Mouse (Mus musculus): ENCODE data around the gene Pld3.

Pld3 gene

DNA sequence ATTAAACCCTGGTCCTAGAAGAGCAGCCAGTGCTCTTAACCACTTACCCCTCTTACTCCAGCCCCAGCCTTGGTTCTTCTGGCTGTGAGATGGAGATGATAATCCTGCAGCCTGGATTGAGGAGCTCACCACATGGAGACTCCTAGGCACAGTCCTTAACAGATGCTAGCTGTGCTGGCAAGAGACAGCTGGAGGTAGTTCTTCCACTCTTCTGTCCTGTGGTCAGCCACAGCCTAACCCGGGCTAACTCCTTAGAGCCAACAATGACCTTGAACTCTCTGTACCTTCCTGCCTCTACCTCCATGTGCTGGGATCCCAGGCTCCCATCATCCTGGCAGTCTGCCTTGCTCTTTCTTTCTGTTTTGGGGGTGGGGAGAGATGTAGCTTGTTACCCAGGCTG lies 8.0 kb upstream of the Pld3 start:
- no peak for DNase-seq

DNA sequence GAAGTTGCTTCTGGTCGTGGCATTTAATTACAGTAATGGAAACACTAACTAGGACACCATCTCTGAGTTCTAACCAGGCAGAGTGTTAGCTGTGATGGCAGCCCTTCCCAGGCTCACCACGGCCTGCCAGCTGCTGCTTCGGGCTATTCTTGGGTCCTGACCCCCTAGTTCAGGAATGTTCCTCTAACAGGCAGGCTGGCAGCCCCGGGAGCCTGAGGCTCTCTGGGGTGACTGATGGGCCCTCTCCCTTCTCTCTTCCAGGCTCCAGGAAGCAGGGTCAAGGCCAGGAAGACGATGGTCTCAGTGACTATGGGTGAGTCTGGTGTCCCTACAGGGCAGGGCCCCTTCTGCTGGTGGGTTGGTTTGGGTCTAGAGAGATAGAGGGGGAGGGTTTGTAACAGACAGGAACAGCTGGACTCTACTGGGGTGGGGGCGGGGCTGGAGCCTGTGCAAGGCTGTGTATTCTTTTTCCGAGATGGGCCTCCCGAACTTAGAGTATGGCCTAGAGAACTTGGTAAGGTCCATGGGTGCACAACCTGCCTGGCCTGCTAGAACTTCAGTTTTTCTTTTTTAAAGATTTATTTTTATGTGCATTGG lies 7.4 kb upstream of the Pld3 start:
- no peak for DNase-seq

DNA sequence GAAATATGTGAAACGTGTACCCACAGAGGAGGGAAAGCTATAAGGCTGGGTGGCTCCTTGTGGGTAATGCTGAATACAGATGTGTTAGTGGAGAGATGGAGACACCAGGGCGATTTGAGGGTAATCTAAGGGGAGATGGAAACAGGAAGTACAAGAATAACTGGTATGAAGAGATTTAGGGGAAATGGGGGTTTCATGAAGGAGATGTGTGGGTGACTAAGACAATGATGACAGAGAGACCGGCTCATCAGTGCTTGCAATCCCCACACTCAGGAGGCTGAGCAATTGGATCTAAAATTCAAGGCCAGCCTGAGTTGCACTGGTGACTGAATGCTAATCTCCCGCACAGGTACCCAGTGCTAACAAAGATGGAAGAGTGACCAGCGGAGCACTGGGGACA lies 948 bp downstream of the Pld3 start:
- no peak for DNase-seq

DNA sequence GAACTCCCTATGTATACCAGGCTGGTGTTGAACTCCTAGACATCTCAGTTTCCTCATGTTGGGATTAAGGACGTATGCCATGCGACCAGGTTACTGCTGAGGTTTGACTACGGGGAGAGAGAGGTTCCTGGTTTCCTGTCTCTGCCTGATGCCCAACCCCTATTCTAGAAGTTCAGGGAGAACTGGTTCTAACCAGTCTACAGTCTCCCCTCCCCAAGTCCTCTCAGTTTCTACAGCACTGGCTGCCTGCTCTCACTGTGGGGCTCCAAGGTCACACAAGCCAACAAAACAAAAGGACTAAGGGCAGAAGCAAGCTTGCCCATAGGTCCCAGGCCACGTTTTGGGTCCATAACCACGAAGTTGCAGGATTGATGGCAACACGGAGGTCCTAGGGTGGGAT lies 3.4 kb downstream of the Pld3 start:
- no peak for DNase-seq

DNA sequence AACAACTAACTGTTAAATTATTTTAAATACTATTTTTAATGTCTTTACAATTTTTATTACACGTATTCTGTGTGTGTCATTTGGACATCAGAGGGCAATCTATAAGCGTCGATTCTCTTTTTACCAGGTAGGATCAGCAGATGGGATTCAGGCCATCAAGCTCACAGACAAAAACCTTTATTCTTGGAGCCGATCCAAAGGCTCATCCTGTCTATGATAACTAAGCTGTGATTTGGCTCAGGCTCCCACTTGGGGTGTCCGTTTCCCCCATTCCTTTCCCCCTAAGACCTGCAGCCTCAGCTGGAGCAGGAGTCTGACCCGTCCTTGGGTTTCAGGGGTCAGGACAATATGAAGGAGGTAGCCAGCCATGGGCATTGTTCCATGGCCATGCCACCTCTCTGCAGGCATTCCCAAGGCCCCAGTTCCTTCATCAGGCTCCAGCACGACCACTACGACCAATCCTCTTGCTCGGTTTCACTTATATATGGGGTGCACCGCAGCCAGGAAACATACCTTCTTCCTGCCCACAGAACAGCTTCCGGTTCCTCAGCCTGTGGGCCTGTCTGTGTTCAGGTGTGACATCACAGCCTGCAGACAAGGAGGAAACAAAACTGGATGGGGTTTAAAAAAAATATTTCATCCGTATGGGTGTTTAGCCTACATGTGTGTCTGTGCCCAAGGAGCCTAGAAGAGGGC lies 8.2 kb downstream of the Pld3 start:
- DNase-seq, result peak; percentile 72 to 84

DNA sequence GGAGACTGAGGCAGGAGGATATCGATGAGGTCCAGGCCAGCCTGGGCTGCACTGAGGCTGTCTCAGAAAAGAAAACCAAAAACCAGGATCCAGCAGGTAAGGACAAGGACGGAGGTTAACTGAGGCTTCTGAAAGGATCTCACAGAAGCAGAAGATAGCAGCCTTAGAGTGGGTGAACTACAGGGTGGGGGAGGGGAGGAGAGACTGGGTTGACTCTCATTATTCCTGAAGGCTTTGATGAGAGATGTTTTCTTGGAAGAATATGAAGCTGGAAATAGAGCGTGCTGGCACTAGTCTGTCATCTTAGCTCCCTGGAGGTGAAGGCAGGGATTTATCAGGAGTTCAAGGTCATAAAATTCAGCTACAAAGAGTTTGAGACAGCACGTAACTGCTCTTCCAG lies 9.2 kb downstream of the Pld3 start:
- no peak for DNase-seq

DNA sequence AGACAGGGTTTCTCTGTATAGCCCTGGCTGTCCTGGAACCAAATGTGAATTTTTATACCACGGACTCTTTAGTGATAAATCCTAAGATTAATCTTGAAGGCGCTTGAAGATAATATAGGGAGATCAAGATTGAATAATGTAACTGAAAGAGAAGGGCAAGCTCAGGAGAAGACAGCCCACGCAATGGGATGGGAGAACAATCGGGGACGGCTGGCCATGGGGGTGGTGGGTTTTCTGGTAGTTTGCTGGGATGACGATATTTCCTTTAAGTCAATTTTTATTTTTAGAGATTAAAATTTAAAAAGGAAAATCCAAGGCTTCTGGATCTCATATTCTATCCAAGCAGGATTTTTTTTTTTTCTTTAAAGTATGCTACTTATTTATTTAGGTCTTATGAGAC lies 10.0 kb downstream of the Pld3 start:
- DNase-seq, result no peak

DNA sequence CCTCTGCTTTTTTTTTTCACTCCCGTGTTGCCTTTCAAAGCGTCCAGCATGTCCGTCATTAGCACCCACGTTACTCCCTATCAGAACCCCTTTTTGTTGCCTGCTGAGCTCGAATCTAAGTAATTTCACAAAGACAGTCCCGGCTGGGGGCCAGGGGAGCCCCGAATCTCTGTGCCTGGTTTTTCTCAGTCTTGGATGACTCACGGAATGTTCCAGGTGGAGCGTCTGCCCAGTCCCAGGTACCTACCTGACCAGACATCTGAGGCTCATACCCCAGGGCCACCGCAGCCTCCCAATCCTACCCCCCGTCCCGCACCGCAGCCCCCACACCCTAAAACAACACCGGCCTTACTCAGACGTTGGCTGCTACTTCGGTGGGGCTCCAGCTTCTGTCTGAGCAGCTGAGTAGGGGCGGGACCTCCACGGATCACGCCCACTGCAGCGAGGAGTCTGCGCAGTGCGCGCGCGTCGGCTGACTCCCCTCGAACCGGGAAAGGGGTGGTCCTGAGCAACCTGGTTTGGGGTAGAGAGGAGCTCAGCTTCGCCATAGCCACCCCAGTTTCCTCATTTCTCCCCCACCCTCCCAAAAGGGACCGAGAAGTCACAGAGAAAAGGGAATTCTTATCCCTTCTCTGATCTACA lies 10.5 kb downstream of the Pld3 start:
- DNase-seq, result peak; percentile 94 to 96

DNA sequence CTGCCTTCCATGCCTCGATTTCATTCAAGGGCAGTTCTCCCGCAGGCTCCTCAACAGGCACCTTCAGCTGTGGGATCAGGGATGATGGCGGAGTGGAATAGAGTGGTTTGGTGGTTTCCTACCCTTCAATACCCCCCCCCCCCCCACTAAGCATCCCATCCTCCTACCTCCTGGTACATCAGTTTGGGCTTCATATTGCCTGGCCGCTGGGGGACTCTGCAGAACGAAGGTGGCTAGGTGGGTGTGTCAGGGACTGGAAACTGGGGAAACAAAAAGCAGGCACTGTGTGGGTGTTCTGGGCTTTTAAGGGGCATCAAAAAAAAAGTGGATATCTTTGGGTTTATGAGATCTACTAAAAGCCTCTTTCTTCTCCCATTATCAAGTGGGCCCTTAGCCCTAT lies 11.1 kb downstream of the Pld3 start:
- DNase-seq, result no peak

DNA sequence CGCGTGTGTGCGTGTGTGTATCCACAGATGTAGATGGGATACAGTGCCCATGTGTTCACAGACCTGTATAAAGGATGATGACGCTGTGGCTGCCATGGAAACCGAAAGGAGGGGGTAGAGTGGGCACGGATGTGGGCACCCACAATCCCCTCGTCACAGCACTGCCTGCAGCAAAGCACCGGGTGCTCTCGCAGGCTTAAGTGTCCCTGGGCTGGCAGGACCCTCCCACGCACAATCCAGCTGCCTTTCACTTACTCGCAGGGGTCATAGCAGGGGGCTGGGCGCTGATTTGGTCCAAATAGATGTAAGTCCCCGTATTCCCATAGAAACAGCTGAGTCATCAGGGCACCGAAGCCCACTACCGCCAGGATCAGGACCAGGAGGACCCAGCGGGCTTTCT lies 11.6 kb downstream of the Pld3 start:
- DNase-seq, result peak; percentile 93 to 96

DNA sequence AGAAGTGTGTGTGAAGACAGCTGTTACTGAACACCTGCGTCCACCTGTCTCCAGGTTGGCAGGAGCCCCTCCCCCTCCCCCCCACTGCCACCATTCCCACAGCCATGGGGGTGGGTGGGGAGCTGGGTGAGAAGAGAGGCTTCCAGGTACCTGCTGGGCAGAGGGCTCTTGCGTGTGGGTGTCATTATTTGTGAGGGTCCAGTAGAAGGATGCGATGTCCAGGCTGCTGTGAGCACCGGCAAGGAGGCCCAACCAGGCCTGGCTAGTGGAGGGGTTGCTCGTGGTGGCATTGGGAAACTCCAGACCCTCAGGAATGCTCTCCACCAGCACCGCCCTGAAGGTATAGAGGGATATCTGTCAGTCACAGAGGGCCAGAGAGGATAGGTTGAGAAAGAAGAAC lies 12.1 kb downstream of the Pld3 start:
- DNase-seq, result peak in 1 of 2 experiments; percentile 42

DNA sequence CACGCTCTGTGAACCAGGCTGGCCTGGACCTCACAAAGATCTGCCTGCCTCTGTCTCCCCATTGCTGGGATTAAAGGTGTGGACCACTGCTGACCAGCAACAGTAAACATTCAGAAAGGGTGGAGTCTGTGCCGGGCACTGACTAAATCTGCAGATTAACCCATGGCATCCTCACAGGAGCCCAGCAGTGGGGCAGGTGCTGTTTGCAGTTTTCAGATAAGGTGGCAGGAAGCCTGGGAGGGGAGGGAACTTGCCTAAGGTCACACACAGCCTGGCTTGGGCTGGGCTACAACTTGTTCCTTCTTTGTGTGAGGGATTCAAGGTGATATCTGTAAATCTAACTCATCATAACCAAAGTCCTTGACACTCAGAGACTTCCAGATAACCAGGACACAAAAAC lies 12.5 kb downstream of the Pld3 start:
- DNase-seq, result no peak

DNA sequence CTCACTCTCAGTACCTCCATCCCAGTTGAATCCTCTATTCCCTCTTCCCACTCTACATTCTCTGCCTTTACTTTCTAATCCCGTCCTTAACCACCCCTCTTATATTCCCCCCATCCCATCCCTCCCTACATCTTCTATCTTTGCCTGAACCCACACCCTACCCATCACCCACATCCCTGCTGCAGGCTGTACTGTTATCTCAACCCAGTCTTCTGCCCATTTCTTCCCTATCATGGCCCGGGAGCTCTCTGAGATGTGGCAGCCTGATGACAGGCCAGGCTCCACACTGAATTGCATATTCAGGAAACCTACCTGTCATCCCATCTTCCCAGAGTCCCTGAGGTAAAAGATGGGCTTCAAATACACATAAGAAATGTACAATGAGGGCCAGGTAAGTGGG lies 14.2 kb downstream of the Pld3 start:
- DNase-seq, result no peak

DNA sequence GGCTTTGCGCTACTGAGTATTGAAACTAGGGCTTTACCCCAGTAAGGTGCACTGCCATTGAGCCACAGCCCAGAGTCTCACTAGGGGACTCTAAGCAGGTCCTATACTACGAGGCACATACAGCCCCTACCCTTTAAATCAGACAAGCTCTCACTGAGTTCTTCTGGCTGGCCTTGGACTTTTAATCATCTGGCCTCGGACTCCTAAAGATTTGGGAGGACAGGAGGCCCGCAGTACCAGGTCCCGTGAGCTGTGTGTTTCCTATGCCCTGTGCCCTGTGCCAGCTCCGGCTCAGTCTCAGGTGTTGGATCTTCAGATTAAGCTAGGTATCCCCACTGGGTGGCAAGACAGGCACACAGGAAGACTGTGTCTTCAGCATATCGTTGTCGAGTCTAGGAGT lies 15.0 kb downstream of the Pld3 start:
- no peak for DNase-seq

DNA sequence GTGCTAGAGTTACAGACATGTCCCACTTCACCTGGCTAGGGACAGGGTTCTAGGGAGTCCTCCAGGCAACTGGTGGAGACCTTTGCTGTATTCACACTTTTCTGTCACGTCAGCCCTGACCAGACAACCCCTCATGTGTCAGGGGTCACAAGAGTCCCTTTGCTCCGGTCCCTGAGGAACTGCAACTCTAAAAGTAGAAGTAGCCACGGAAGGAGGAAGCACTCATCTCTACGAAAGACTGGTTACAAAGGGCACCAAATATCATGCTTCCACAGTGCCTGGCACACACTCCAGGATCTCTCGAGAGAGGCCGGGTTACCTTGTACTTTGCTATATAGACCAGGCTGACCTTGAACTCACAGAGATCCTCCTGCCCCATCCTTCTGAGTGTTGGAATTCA lies 16.4 kb downstream of the Pld3 start:
- DNase-seq, result no peak

DNA sequence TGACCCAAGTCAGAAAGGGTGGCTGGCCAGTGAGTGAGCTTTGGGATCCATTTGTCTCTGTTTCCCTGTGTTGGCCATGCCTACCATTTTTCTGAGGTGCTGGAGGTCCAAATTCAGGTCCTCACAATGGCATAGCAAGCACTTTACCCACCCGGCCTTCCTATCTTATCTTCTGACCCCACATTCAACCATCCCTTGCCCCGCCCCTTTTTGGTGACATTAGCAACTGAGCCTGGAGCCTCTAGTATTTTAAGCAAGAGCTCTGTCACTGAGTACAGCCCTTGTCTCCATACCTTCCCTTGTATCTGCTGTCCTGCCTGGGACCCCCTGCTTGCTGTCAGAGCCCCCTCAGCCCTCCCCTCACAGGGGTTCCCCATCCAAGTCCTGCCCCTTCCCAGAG lies 17.6 kb downstream of the Pld3 start:
- DNase-seq, result no peak

DNA sequence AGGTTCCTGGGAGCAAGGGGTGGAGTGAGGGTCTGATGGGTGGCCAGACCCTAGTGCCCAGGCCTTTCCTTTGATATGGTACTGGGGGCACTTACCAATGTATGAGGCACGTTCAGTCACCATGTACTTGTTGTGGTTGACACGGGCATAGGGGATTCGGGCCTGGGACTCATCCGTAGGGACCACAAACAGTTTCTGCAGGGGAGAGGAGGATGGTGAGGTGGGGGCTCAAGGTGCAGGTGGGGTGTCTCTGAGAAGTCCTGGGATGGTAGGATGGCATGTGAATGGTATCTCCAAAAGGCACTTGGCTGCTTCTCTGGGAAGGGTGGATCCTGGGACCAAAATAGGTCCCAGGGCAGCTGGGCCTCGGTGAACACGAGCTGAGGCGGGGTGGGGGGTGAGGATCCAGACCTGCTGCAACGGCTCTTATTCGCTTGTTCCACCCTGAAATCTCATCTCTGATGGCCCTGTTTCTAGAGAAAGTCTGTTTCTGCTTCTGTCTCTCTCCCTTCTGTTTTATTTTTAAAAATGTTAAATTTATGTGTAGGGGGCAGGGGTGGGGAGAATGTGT lies 20.5 kb downstream of the Pld3 start:
- no peak for DNase-seq

DNA sequence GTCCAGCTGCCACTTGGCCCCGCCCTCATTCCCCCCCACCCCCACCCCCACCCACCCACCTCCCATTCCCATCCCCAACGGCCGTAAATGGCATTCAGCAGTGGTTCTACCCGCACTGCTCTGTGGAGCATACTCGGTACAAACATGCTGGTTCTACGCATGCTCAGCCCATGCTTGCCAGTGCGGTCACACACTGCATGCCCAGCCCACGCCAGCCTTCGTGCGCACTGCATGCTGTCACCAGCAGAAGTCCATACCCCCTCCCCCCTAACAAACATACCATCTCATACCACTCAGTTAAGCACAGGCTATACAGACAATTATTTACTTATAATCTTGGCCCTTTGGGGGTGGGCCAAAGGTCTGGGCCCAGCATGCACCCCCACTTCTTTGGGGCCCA lies 21.3 kb downstream of the Pld3 start:
- DNase-seq, result no peak

DNA sequence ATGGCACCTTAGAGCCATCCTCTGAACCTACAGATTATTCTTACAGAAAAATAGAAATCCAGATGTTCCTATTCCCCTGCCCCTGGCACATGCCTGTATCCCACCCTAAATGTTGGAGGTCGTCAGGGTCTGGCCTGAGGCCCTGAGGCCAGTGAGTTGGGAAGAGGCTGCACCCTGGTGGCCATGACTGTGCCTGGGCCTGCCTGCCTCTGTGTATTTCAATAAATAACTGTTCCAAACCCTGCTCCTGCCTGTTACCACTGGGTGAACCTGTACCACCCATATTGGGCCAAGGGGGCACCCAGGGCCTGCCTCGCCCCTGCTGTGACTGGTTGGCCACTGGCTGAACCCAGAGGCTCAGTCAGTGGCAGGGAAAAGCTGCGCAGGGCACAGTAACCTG lies 22.1 kb downstream of the Pld3 start:
- DNase-seq, result no peak

DNA sequence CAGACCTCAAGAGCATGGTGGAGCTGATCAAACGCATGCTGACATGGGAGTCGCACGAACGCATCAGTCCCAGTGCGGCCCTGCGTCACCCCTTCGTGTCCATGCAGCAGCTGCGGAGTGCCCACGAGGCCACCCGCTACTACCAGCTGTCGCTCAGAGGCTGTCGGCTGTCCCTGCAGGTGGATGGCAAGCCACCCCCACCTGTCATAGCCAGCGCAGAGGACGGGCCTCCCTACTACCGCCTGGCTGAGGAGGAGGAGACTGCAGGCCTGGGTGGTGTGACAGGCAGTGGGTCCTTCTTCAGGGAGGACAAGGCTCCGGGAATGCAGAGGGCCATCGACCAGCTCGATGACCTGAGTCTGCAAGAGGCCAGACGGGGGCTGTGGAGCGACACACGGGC lies 23.9 kb downstream of the Pld3 start:
- DNase-seq, result no peak

DNA sequence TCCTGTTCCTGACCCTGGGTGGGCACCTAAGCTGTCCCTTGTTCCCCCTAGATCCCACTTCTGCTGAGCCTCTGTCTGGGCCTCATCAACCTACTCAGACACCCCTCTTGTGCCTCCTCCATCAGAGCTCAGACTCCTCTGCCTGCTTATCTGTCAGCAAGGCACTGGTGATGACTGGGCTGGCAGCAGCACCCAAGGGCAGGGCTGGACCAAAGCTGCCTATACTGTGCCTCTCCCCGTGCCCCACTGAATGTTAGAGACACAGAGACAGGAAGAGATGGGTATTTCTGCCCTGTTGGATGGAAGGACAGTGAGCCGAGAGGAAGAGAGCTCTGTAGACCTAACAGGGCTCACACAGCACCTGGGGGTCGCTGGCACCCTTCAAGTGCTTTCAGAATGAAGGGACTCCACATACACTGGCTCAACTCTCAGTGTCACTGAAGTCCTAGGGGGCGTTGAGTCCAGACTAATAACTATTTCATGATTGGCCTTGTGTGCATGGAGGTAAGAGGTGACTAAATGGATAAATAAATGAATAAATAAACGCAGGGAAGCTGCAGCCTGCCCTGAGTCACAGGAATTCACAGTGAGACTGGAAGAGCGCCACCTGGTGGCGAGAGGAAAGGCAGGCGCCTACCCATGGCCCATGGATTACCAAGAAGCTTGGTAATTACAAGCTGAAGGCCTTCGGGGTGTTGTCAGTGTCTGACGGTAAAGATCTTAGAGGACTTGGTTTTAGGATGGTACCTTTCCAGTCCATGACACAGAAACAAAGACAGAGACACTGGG lies 26.8 kb downstream of the Pld3 start:
- peak; percentile 64 to 66 for DNase-seq

DNA sequence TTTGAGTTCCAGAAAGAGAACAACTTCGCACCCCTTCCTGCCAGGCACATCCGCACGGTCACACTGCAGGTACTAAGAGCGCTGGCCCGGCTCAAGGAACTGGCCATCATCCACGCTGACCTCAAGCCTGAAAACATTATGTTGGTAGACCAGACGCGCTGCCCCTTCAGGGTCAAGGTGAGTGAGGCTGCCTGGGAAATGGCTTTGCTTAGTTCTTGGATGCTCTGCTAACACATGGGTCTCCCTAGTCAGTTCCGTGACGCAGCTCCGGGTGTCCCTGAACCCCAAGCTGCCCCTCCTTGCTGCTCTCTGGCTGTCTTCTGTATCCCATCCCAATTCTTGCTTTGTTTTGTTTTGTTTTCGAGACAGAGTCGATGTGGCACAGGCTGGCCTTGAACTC lies 29.2 kb downstream of the Pld3 start:
- DNase-seq, result no peak

DNA sequence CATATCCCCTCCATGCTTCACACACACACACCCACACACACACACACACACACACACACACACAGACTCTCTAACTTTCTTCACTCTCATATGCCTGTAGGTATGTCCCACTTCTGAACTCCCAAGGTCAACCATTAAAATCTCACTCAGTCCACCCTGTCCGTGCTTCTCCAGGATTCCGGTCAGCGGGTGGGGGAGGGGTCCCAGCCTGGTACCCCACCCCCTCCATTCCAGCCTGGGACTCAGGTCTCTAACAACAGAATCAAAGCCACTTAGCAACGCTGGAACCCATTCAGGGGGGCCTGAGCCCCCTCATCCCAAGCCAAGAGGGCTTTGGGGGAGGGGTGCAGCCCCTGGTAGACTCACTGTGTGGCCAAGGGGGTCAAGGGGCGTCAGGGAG lies 30.1 kb downstream of the Pld3 start, which contains the start of gene Hipk4:
Hipk4 (plus strand) TSS at position 301 of the 400 bp plus-strand sequence.
- DNase-seq, result no peak
